Mouse (Mus musculus): ENCODE data around the gene Supt20.

GRCm38 (mm10) chr3:54651576-54651975 lies 41.0 kb upstream of the Supt20 start:
- TF ChIP-seq CTCF (IDR thresholded peaks at IDR 0.05; ENCODE audit: insufficient read depth, low read length) = no peak
- TF ChIP-seq POLR2A (IDR thresholded peaks at IDR 0.05; ENCODE audit: borderline replicate concordance, extremely low read depth, low read depth, low read length) = no peak

All from lung, adult 2 months (tissue).